Mouse (Mus musculus) lung, adult 2 months (tissue): ENCODE data around the gene Scgb1a1. TPM values are rescaled to one million over a fixed set of nuclear protein-coding genes. Genes with fewer than 3 reads are reported as not detected.

ENCODE experiments used
- DNase-seq: peaks from one replicate; pipeline ENCODE4 v3.0.0; 2022
- H3K4me1 ChIP-seq: fragments of 200-500 bp; 2 replicates; pipeline ENCODE4 v1.6.1; 2011; ENCODE audit warnings: low read length; ENCODE audit not compliant: control insufficient read depth, insufficient read depth
- H3K4me3 ChIP-seq: fragments of 200-500 bp; replicated peaks from 2 replicates; pipeline ENCODE3; 2011; ENCODE audit warnings: low read depth, mild to moderate bottlenecking, control low read depth, low read length; ENCODE audit errors: extremely low read depth
- CTCF ChIP-seq: fragments of 200-500 bp; IDR thresholded peaks from 2 replicates; pipeline ENCODE4 v1.5.1; 2011; ENCODE audit warnings: mild to moderate bottlenecking, low read length, control low read depth; ENCODE audit not compliant: insufficient read depth
- POLR2A ChIP-seq: fragments of 200-500 bp; IDR thresholded peaks from 2 replicates; pipeline ENCODE4 v1.6.1; 2011; ENCODE audit warnings: low read depth, mild to moderate bottlenecking, control low read depth, low read length, borderline replicate concordance; ENCODE audit errors: extremely low read depth
- WGBS: fragments of 180-500 bp; shearing (Covaris S2); methylation state at CpG from one replicate; pipeline ENCODE4 v1.1.7; 2018; 5-methylcytosine and 5-hydroxymethylcytosine counted together
- polyA plus RNA-seq: library from polyadenylated mRNA; depleted of rRNA; stranded (reverse); fragments of >200 nt; gene quantifications from 2 replicates; pipeline ENCODE4 v1.2.3, GENCODE M21; 2012

The Scgb1a1 gene
- polyA plus RNA-seq, 1 experiment, result 138,577 TPM

- Histone ChIP-seq H3K4me3 (no peak overlapping the region), H3K4me1 (no peaks in the 10 kb centered on the region)
- no peak for DNase-seq
- TF ChIP-seq POLR2A (no peak), CTCF (no peak)
- 92% methylated on average over 3 of the region's 3 CpGs for WGBS
These were observed 32.1 kb upstream of the Scgb1a1 start for GRCm38 (mm10) chr19:9119655-9120425.

GRCm38 (mm10) chr19:9117275-9117674 lies 29.5 kb upstream of the Scgb1a1 start:
- DNase-seq, result no peak
- WGBS, result 48% methylated on average over 5 of the region's 5 CpGs
- TF ChIP-seq POLR2A (no peak), CTCF (no peak)
- H3K4me1 ChIP-seq, result no peaks in the 10 kb centered on the region
- H3K4me3 ChIP-seq, result no peak overlapping the region

- no peak overlapping the region for H3K4me3 ChIP-seq
- no peaks in the 10 kb centered on the region for H3K4me1 ChIP-seq
- TF ChIP-seq POLR2A, result no peak
- TF ChIP-seq CTCF, result no peak
- WGBS, result 61% methylated on average over 4 of the region's 4 CpGs
- no peak for DNase-seq
These were observed 28.5 kb upstream of the Scgb1a1 start for GRCm38 (mm10) chr19:9116268-9116667.

GRCm38 (mm10) chr19:9112043-9112442 lies 24.3 kb upstream of the Scgb1a1 start:
- DNase-seq, result no peak
- WGBS, result 72% methylated on average over 8 of the region's 8 CpGs
- no peak overlapping the region for H3K4me3 ChIP-seq
- H3K4me1 ChIP-seq, result peaks cover 3% of the 10 kb centered on the region; the same call in 1 of the 2 replicates
- TF ChIP-seq CTCF, result no peak
- no peak for TF ChIP-seq POLR2A

- no peak for DNase-seq
- Histone ChIP-seq H3K4me3 (no peak overlapping the region), H3K4me1 (peaks cover 13% of the 10 kb centered on the region)
- TF ChIP-seq POLR2A (no peak), CTCF (peak; percentile 12; the same call in 1 of the 2 replicates)
- WGBS, result 48% methylated on average over 4 of the region's 4 CpGs
These were observed 22.6 kb upstream of the Scgb1a1 start for GRCm38 (mm10) chr19:9110182-9110869.

- WGBS, result 88% methylated on average over 1 of the region's 1 CpGs
- H3K4me3 ChIP-seq, result no peak overlapping the region
- no peak for DNase-seq
- H3K4me1 ChIP-seq, result peaks cover 13% of the 10 kb centered on the region
- TF ChIP-seq CTCF, result no peak
- TF ChIP-seq POLR2A, result no peak
These were observed 20.8 kb upstream of the Scgb1a1 start for GRCm38 (mm10) chr19:9108536-9108935.

- TF ChIP-seq POLR2A, result no peak
- no peak for TF ChIP-seq CTCF
- no peak for DNase-seq
- Histone ChIP-seq H3K4me3 (no peak overlapping the region), H3K4me1 (peaks cover 13% of the 10 kb centered on the region)
- WGBS, result 56% methylated on average over 1 of the region's 1 CpGs
These were observed 19.6 kb upstream of the Scgb1a1 start for GRCm38 (mm10) chr19:9107379-9107755.

- 18% methylated on average over 4 of the region's 4 CpGs for WGBS
- Histone ChIP-seq H3K4me1 (peaks cover 13% of the 10 kb centered on the region), H3K4me3 (no peak overlapping the region)
- no peak for TF ChIP-seq POLR2A
- TF ChIP-seq CTCF, result no peak
- no peak for DNase-seq
These were observed 19.1 kb upstream of the Scgb1a1 start for GRCm38 (mm10) chr19:9106751-9107378.

GRCm38 (mm10) chr19:9106096-9106495 lies 18.3 kb upstream of the Scgb1a1 start:
- Histone ChIP-seq H3K4me1 (peaks cover 13% of the 10 kb centered on the region), H3K4me3 (no peak overlapping the region)
- DNase-seq, result no peak
- WGBS, result 42% methylated on average over 5 of the region's 5 CpGs
- TF ChIP-seq CTCF, result no peak
- peak; percentile 36; the same call in 1 of the 2 replicates for TF ChIP-seq POLR2A
